Mouse (Mus musculus) liver, embryonic 18 days (tissue): ENCODE results near the gene Pecr. TPM values are rescaled to one million over a fixed set of nuclear protein-coding genes. Genes with fewer than 3 reads are reported as not detected.

Experiments used
- polyA plus RNA-seq: library from polyadenylated mRNA; depleted of rRNA; stranded (reverse); fragments of >200 nt; gene quantifications from 2 replicates; pipeline ENCODE4 v1.2.3, GENCODE M21; 2012; rRNA removed

Gene Pecr
- 64.7 and 78.1 TPM in 2 replicates for polyA plus RNA-seq

DNA sequence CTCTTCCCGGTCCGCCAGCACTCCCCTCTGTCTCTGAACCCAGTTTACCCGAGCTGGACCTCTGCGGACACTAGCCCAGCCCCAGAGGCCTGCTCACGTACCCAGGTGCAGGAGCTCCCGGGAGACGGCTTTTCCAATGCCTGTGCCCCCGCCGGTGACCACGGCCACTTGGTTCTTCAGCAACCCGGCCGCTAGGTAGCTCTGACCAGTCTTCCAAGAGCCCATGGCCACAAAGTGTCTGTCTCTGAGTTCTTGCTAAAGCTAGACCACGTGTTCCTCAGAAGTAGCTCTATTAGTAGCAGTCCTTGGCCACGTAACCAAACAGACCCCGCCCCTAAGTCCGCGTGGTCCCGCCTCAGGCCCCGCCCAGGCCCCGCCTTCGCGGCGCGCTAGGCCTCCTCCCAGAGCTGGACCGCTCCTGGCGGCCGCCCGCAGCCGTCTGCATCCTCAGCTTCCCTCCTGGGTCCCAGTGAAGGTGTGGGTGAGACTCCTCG lies at the start of gene Pecr, which contains the start of gene Tmem169:
Pecr (minus strand) TSS at position 323 of the 494 bp plus-strand sequence.
Tmem169 (plus strand) TSS at position 378 of the 494 bp plus-strand sequence.

DNA sequence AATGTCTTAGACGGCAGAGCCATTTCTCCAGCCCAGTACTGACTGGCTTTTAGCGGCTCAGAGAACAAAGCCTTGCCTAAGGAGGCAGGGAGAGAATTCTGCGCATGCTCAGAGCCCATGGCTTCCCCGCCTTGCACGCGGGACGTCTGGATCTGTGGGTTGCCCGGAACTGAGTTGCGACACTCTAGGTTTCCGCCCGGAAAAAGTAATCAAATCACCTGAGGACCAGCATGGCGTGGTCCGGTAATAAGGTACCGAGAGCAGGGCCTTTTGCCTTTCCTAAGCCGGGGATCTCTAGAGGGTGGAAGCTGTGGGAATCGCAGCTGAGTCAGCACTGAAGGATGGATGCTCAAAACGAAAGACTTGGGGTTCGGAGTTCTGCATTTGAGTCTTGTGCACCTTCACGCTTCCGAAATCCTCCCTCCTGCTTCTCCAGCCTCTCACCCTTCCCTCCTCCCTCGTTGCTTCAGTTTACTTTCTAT lies 23.2 kb upstream of the Pecr start, which contains the start of gene Xrcc5:
Xrcc5 (plus strand) TSS at position 105 of the 482 bp plus-strand sequence.

DNA sequence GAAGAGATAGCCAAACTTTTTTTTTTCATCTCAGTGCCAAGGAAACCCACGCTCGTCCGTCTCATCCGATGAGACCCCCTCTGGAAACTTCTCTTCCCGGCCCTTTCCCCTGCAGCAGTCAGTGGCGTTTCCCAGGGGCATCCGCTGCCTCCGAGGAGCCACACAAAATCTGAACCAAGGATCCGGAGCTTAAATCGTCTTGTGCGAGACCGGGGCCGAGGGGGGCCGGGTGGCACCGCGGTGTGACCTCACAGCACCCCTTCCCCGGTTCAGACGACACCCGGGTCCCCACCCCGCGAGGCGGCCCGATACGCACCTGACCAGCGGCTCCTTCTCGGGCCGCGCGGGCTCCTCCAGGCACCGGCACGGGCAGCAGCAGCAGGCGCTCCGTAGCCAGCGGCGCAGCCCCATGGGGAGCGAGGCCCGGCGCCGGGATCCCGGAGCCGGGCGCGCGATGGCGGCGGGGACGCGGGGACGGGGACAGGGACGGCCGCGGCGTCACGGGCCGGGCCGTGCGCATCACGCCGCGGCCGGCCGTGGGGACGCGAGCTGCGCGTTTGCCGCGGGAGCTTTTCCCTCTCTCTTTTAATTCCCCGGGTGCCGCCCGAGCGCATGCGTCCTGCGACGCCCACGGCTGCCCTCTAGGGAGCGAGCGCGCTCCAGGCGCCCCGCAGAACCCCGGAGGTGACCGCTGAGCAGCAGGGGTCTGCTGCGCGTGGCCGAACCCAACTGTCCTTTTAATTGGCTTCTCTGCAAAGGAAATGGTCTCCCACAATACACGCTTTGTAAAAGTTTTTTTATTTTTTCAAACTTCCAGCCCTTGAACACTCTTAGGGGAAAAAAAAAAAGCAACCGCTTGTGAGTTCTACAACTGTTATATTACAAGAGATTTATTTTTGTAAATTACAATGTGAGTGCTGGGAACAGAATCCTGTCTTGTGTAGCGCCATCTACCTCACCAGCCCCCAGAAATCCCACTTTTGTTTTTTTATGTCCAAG lies 72.1 kb downstream of the Pecr start, which contains the start of gene Mreg:
Mreg (minus strand) TSS at position 607 of the 999 bp plus-strand sequence.

Other genes with a start within 250 kb of the Pecr start
- 3.8 TPM in 2 replicates for gene Mreg, start 72.0 kb downstream of the Pecr start, polyA plus RNA-seq
- gene Tmem169, start 55 bp upstream of the Pecr start, polyA plus RNA-seq = 0.24 and 0.35 TPM in 2 replicates
- gene Xrcc5, start 23.1 kb upstream of the Pecr start, polyA plus RNA-seq = 7.5 and 7.8 TPM in 2 replicates